Mouse (Mus musculus) kidney, adult 2 months (tissue): ENCODE data around the gene Ncapg.

ENCODE experiments used
- CTCF ChIP-seq: fragments of 200-500 bp; conservative IDR thresholded peaks from 2 replicates; pipeline ENCODE4 v1.5.1; 2011; ENCODE audit warnings: low read depth, mild to moderate bottlenecking, control low read depth, low read length, moderate library complexity, mixed read lengths; ENCODE audit not compliant: insufficient read depth, insufficient read length
- POLR2A ChIP-seq: fragments of 200-500 bp; IDR thresholded peaks from one replicate; pipeline ENCODE4 v1.6.1; 2011; ENCODE audit warnings: low read depth, low read length, control low read depth

DNA sequence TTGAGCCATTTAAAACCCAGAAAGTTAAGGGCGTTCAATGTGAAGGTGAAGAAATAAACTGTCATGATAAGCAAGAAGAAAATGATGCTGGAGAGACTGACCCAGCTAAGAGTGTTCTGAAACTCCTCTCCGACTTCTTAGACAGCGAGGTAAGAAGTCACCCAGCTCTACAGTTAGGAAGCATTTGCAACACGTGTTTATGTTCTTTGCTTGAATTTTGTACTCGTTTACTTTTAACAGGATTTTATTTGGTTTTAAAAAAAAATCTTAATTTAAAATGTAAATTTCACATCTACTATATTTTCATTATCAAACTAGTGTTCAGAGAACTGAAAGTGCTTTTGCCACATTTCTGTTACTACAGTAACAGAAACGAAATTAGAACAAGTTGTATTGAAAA lies 22.0 kb downstream of the Ncapg start:
- no peak for TF ChIP-seq CTCF
- no peak for TF ChIP-seq POLR2A
